Mouse (Mus musculus): ENCODE measurements around the gene Zfp740. TPM values are rescaled to one million over a fixed set of nuclear protein-coding genes. Genes with fewer than 3 reads are reported as not detected.

Zfp740 gene
- polyA plus RNA-seq, 1 experiment from 2014 or later, result 49.6 TPM

DNA sequence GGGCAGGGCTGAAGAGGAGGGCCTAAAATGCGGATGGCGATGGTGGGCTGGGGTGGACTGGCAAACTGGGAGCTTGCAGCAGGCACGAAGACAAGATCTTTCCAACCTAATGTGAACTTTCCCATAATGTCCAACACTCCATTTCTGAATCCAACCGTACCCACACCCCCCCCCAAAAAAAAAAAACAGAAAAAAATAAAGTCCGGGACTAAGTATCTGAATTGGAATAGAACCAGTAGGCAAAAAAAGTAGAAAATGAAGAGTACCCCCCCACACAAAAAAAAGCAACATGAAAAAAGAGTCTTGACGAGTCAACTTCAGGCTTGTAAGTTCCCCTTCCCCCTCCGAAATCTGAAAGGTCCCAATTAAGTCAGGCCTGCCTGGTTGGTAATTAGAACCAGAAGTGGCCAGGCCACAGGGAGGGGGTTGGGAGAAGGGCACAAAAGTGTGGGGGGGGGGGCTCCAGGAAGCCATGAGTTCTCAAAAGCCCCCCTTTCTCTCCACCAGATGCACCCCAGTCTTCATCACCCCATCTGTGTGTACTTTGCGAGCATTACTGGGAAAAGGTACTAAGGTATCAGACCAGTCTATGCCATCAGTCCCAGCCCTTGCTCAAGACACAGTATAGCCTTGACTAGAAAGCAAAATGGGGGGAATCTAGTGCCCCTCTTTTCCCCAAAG is 45.2 kb downstream of the Zfp740 start:
- H3K27me3 ChIP-seq (ENCODE audit: control insufficient read depth, insufficient read depth, low read length), result no peaks in the 10 kb centered on the region
- ATAC-seq (ENCODE audit: insufficient read depth, low FRiP score), result no peak

DNA sequence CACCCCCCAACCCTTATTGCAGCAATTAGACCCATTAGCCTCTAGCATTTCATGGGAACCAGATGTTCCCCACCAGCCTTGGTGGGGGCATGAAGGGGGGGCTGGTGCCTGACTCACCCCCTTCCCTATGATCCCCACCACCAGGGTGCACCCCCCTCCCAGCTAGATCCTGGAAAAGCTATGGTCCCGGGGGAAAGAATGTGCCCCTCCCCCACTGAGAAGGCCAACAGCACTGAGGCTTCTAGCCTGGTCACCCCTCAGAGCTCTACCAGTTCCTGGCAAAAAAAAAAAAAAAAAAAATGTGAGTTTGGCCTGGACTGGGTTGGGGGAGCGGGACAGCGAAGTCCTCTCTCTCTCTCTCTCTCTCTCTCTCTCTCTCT is 45.8 kb downstream of the Zfp740 start:
- H3K9ac ChIP-seq (ENCODE audit: low read length), result peak overlapping the region; percentile 88; the same call in 1 of the 2 replicates
- peak overlapping the region; percentile 29 for H3K4me3 ChIP-seq (replicated peaks; ENCODE audit: low read length)
- H3K36me3 ChIP-seq (ENCODE audit: control insufficient read depth, insufficient read depth, low read length), result no peaks in the 10 kb centered on the region
- peak overlapping the region; percentile 99 for H3K27ac ChIP-seq (ENCODE audit: low read length)
- peaks cover 43% of the 10 kb centered on the region for H3K4me1 ChIP-seq (ENCODE audit: control insufficient read depth, insufficient read depth, low read length)
- peak overlapping the region; percentile 69 for H3K4me2 ChIP-seq (ENCODE audit: low read depth, low read length)
- H3K9me3 ChIP-seq (replicated peaks; ENCODE audit: control insufficient read depth, low read length), result no peaks in the 10 kb centered on the region
- WGBS, result 20% methylated on average over 3 of the region's 3 CpGs
- H3K27me3 ChIP-seq (ENCODE audit: control insufficient read depth, insufficient read depth, low read length), result no peaks in the 10 kb centered on the region
- ATAC-seq (ENCODE audit: insufficient read depth, low FRiP score), result no peak

More for the DNA sequence above, 45.2 kb downstream of the Zfp740 start:
- Histone ChIP-seq H3K27ac (ENCODE audit: low read length) (peak overlapping the region; percentile 99), H3K36me3 (ENCODE audit: control insufficient read depth, insufficient read depth, low read length) (no peaks in the 10 kb centered on the region), H3K4me1 (ENCODE audit: control insufficient read depth, insufficient read depth, low read length) (peaks cover 49% of the 10 kb centered on the region), H3K4me2 (ENCODE audit: low read depth, low read length) (peak overlapping the region; percentile 69), H3K9me3 (replicated peaks; ENCODE audit: control insufficient read depth, low read length) (no peaks in the 10 kb centered on the region), H3K4me3 (replicated peaks; ENCODE audit: low read length) (peak overlapping the region; percentile 67), H3K9ac (ENCODE audit: low read length) (peak overlapping the region; percentile 88)
- 15% methylated on average over 8 of the region's 8 CpGs for WGBS

DNA sequence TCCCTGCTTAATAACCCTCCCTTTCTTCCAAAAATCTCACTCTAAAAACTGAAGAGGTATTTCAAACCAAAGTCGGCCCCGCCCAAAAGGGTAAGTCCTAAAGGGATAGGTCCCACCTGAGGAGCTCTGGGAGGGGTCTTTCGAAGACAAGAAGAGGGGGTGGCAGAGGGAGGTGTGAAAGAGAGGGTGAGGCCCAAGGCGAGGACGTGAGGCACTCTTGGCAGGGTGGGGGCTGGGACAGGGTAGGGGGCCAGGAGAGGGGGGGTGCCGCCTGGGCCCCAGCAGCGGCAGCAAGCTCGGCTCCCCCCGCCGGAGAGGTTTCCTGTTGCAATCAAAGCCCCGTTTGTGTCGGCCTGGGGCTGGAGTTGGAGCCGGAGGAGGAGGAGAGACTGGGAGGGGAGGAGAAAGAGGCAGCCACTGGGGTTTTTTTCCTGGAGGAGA is 46.2 kb downstream of the Zfp740 start:
- Histone ChIP-seq H3K36me3 (ENCODE audit: control insufficient read depth, insufficient read depth, low read length) (no peaks in the 10 kb centered on the region), H3K27ac (ENCODE audit: low read length) (peak overlapping the region; percentile 99), H3K4me1 (ENCODE audit: control insufficient read depth, insufficient read depth, low read length) (peaks cover 39% of the 10 kb centered on the region), H3K9ac (ENCODE audit: low read length) (peak overlapping the region; percentile 88), H3K9me3 (replicated peaks; ENCODE audit: control insufficient read depth, low read length) (no peaks in the 10 kb centered on the region), H3K4me2 (ENCODE audit: low read depth, low read length) (peak overlapping the region; percentile 69), H3K27me3 (ENCODE audit: control insufficient read depth, insufficient read depth, low read length) (no peaks in the 10 kb centered on the region), H3K4me3 (replicated peaks; ENCODE audit: low read length) (peak overlapping the region; percentile 29)
- WGBS, result 5% methylated on average over 13 of the region's 13 CpGs
- ATAC-seq (ENCODE audit: insufficient read depth, low FRiP score), result no peak

DNA sequence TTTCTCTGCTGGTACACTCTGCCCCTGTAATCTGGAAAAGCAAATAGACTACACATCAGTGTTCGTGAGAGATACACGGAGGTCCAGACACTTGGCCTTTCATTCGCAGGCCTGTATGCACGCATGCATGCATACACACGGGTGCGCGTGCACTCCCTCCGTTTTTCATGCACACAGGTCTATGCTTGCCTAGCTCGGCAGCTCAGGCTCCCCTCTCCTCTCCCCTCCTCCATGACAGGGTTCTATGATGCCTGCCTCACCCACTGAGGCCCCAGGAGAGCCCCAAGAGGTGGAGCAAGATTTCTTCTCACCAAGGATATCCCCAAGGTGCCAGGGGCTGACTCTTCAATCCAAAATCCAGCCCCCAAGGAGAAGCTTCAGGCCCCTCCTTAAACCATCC is 46.9 kb downstream of the Zfp740 start:
- Histone ChIP-seq H3K9me3 (replicated peaks; ENCODE audit: control insufficient read depth, low read length) (no peaks in the 10 kb centered on the region), H3K9ac (ENCODE audit: low read length) (peak overlapping the region; percentile 88), H3K4me2 (ENCODE audit: low read depth, low read length) (peak overlapping the region; percentile 69), H3K27ac (ENCODE audit: low read length) (peak overlapping the region; percentile 99), H3K27me3 (ENCODE audit: control insufficient read depth, insufficient read depth, low read length) (no peaks in the 10 kb centered on the region), H3K4me3 (replicated peaks; ENCODE audit: low read length) (0 out of 2 replicates have a peak overlapping the region, but pooled peaks have one; percentile 29), H3K36me3 (ENCODE audit: control insufficient read depth, insufficient read depth, low read length) (no peaks in the 10 kb centered on the region), H3K4me1 (ENCODE audit: control insufficient read depth, insufficient read depth, low read length) (peaks cover 33% of the 10 kb centered on the region)
- no peak for ATAC-seq (ENCODE audit: insufficient read depth, low FRiP score)
- WGBS, result 46% methylated on average over 9 of the region's 9 CpGs

DNA sequence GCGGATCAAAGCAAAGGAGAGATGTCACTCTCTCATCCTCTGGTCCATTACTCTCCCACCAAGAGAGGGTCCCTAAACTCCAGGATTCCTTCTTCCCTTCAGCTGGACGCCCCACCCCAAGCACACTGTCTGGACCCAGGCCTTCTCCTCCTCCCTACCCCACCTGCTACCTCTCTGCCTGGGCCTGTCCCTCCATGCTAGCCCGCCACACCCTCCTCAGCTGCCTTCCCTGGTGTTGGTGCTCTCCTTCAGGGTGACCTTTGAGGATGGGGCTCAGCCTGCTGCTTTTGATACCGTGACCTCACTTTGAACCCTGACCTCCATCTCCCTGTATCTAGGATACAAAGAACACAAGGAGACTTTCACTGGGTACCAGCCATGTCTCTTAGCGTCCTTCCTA is 47.5 kb downstream of the Zfp740 start:
- Histone ChIP-seq H3K4me3 (replicated peaks; ENCODE audit: low read length) (no peak overlapping the region), H3K9me3 (replicated peaks; ENCODE audit: control insufficient read depth, low read length) (no peaks in the 10 kb centered on the region), H3K27me3 (ENCODE audit: control insufficient read depth, insufficient read depth, low read length) (no peaks in the 10 kb centered on the region), H3K27ac (ENCODE audit: low read length) (peak overlapping the region; percentile 99), H3K9ac (ENCODE audit: low read length) (no peak overlapping the region), H3K36me3 (ENCODE audit: control insufficient read depth, insufficient read depth, low read length) (no peaks in the 10 kb centered on the region), H3K4me2 (ENCODE audit: low read depth, low read length) (no peak overlapping the region), H3K4me1 (ENCODE audit: control insufficient read depth, insufficient read depth, low read length) (peaks cover 27% of the 10 kb centered on the region)
- 65% methylated on average over 5 of the region's 5 CpGs for WGBS
- no peak for ATAC-seq (ENCODE audit: insufficient read depth, low FRiP score)

DNA sequence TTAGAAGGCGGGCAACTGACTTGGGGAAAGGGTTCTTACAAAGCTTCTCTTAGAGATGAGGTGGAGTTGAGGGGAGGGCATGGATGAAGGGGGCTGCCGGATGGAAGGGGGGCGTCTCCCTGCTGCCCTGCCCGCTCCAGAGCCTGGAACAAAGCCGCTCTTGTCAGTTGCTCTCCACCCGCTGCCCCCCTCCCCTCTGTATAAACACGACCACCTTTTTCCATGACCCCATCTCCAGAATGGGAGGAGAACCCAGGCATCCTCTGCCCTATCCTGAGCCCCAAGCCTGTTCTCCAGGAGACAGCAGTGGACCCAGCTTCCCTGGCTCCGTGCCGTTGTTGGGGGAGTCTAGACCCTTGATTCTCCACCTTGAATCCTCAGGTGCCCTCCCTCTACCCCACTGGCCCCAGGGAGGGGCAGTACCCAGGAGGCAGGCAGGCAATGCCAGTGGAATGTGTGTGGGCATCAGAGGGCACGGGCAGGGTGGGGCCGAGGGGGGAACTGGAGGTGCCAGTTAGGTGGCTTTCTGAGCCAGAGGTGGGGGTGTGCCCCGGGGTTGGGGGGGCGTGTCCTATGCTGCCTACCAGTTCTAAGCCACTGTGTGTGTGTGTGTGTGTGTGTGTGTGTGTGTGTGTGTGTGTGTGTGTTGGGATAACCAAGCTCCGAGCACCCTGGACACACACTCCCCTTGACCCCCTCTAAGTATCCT is 52.7 kb downstream of the Zfp740 start:
- H3K27me3 ChIP-seq (ENCODE audit: control insufficient read depth, insufficient read depth, low read length), result no peaks in the 10 kb centered on the region
- H3K4me2 ChIP-seq (ENCODE audit: low read depth, low read length), result peak overlapping the region; percentile 81
- peak overlapping the region; percentile 80 for H3K9ac ChIP-seq (ENCODE audit: low read length)
- H3K9me3 ChIP-seq (replicated peaks; ENCODE audit: control insufficient read depth, low read length), result no peaks in the 10 kb centered on the region
- ATAC-seq (ENCODE audit: insufficient read depth, low FRiP score), result peak; percentile 25; the same call in 1 of the 2 replicates
- no peaks in the 10 kb centered on the region for H3K36me3 ChIP-seq (ENCODE audit: control insufficient read depth, insufficient read depth, low read length)
- H3K27ac ChIP-seq (ENCODE audit: low read length), result peak overlapping the region; percentile 95
- H3K4me1 ChIP-seq (ENCODE audit: control insufficient read depth, insufficient read depth, low read length), result peaks cover 29% of the 10 kb centered on the region
- H3K4me3 ChIP-seq (replicated peaks; ENCODE audit: low read length), result peak overlapping the region; percentile 57
- WGBS, result 36% methylated on average over 14 of the region's 14 CpGs

DNA sequence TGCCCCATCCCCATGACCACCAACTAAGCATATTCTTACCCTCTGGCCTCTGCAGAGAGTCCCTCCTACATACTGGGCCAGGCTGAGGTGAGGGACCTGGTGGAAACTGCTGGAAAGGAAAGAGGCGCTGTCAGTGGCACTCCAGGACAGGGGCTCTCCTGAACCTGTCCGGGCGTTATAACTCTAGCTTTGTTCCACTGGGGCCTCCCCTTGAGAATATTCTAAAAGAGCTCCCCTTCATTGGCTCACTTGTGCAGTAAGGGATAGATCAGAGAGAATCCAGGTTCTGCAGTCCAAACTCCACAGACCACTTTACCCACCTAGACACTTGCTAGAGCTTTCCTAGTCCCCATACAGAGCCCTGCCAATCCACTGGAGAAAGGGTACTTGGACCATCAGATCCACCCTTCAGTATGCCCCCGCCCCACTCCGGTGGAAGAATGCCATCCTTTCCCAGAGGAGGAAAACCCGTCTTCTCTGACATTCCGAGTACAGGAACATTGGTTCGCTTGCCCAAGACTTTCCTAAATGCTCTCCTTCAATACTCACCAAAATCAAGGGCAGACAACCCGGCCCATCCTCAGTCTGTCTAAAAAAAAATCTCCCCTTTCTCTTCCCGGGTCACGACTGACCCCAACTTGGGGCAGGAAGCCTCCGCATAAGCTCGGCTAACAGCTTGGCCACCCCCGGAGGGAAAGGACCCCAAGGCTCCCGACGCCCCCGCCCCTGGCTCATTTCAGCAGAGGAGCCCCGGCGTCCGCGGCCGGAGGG is 53.6 kb downstream of the Zfp740 start:
- Histone ChIP-seq H3K27me3 (ENCODE audit: control insufficient read depth, insufficient read depth, low read length) (no peaks in the 10 kb centered on the region), H3K36me3 (ENCODE audit: control insufficient read depth, insufficient read depth, low read length) (no peaks in the 10 kb centered on the region), H3K4me3 (replicated peaks; ENCODE audit: low read length) (peak overlapping the region; percentile 57), H3K9me3 (replicated peaks; ENCODE audit: control insufficient read depth, low read length) (no peaks in the 10 kb centered on the region), H3K27ac (ENCODE audit: low read length) (peak overlapping the region; percentile 95), H3K9ac (ENCODE audit: low read length) (peak overlapping the region; percentile 80), H3K4me2 (ENCODE audit: low read depth, low read length) (peak overlapping the region; percentile 81), H3K4me1 (ENCODE audit: control insufficient read depth, insufficient read depth, low read length) (peaks cover 24% of the 10 kb centered on the region)
- no peak for ATAC-seq (ENCODE audit: insufficient read depth, low FRiP score)
- 10% methylated on average over 22 of the region's 22 CpGs for WGBS

DNA sequence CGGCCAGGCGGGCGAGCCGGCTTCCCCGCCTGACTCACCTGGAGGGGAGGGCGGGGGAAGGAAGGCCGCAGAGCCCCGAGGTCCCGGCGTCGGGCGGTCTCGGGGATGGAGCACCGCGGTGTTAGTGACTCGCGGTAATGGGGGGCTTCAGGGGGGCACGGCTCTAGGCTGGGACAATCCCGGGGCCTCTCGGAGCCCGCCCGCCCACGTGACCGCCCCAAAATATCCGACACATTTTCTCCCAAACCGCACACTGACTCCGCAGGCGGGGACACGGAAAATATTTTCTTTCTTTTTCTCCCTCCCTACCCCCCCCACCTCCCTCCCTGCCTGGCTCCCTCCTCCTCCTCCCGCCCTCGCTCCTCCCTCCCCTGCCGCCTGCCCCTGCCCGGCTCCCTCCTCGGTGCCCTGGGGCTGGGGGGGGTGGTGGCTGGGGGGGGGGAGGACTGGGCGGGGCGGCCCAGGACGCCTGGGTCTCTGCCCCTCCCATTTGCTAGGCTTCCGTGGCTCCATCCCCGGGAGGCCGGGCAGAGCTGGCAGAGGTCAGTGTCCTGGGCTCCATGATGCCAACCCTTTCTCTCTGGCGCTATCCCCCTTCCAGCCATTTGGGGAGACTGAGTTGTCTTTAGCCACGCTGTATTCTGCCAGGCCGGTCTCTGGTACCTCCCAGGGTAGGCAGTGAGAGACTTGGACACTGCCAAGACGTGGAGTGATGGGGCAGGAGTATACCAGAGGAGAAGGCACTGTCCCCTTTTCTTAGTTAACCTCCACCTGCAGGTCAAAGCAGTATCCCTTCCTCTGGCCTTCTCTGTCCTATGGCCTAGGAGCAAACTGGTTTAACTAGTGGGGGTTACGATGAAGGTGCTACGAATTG is 54.4 kb downstream of the Zfp740 start, which contains the start of gene Rarg:
Gene Rarg (minus strand): TSS at position 316 of the 874 bp plus-strand sequence.
- peak within 1 kb of the TSS; percentile 80 for H3K9ac ChIP-seq (ENCODE audit: low read length)
- H3K4me3 ChIP-seq (replicated peaks; ENCODE audit: low read length), result peak within 1 kb of the TSS; percentile 57
- H3K36me3 ChIP-seq (ENCODE audit: control insufficient read depth, insufficient read depth, low read length), result no peaks in the 10 kb centered on the region
- 2% methylated on average over 41 of the region's 46 CpGs for WGBS
- peaks cover 24% of the 10 kb centered on the region for H3K4me1 ChIP-seq (ENCODE audit: control insufficient read depth, insufficient read depth, low read length)
- peak within 1 kb of the TSS; percentile 95 for H3K27ac ChIP-seq (ENCODE audit: low read length)
- H3K4me2 ChIP-seq (ENCODE audit: low read depth, low read length), result peak within 1 kb of the TSS; percentile 81
- ATAC-seq (ENCODE audit: insufficient read depth, low FRiP score), result peak; percentile 76
- no peaks in the 10 kb centered on the region for H3K9me3 ChIP-seq (replicated peaks; ENCODE audit: control insufficient read depth, low read length)
- no peaks in the 10 kb centered on the region for H3K27me3 ChIP-seq (ENCODE audit: control insufficient read depth, insufficient read depth, low read length)
